ENCODE assay signal across 9 mouse cellular contexts in genomic region chr10:79732500-79732899, GRCm38 (mm10). TPM values are rescaled to one million over a fixed set of nuclear protein-coding genes. Genes with fewer than 3 reads are reported as not detected.
DNase-seq lines count a peak whose midpoint lies in the region; ATAC-seq and TF ChIP-seq lines count a peak whose summit lies in the region.
"Had no signal": no experiment of that assay in that cellular context is flagged by ENCODE, and none has a peak within 500 bp of the region (broad histone marks: within the 10 kb centered on the region; RNA-seq: fewer than 3 reads in every experiment).

No protein-coding gene starts in this region.

- no peak for ATAC-seq in liver, embryonic 11.5 days (replicated peaks; ENCODE audit: low FRiP score)
- ATAC-seq in liver, postnatal 0 days, result no peak
- no peak for ATAC-seq in midbrain, embryonic 15.5 days (replicated peaks)

- H3K4me2 ChIP-seq in liver, embryonic 11.5 days, result no peak overlapping the region
- no peak overlapping the region for H3K4me2 ChIP-seq in liver, postnatal 0 days (ENCODE audit: low read depth, low read length)
- H3K4me2 ChIP-seq in midbrain, embryonic 15.5 days, result no peak overlapping the region
- H3K4me2 ChIP-seq: embryonic facial prominence, embryonic 12.5 days had no signal

- peaks cover 33% of the 10 kb centered on the region for H3K36me3 ChIP-seq in liver, embryonic 11.5 days (ENCODE audit: control insufficient read depth, insufficient read depth, low read length)
- H3K36me3 ChIP-seq in liver, postnatal 0 days (replicated peaks; ENCODE audit: insufficient read depth, low read length), result peaks cover 20% of the 10 kb centered on the region
- H3K36me3 ChIP-seq in midbrain, embryonic 15.5 days (replicated peaks), result peaks cover 41% of the 10 kb centered on the region

- no peak overlapping the region for H3K27ac ChIP-seq in liver, embryonic 11.5 days (ENCODE audit: low read depth, low read length)
- no peak overlapping the region for H3K27ac ChIP-seq in liver, postnatal 0 days (ENCODE audit: low read depth)
- no peak overlapping the region for H3K27ac ChIP-seq in midbrain, embryonic 15.5 days
- H3K27ac ChIP-seq: embryonic facial prominence, embryonic 12.5 days had no signal

- H3K4me3 ChIP-seq in liver, embryonic 11.5 days (ENCODE audit: low read depth, low read length), result no peak overlapping the region
- H3K4me3 ChIP-seq in liver, postnatal 0 days (ENCODE audit: low read depth, low read length), result no peak overlapping the region
- no peak overlapping the region for H3K4me3 ChIP-seq in midbrain, embryonic 15.5 days
- H3K4me3 ChIP-seq: embryonic facial prominence, embryonic 12.5 days had no signal

- H3K27me3 ChIP-seq in liver, embryonic 11.5 days (replicated peaks; ENCODE audit: control insufficient read depth, insufficient read depth, low read length), result 0 out of 2 replicates have a peak, but pooled peaks cover 4% of the 10 kb centered on the region
- no peaks in the 10 kb centered on the region for H3K27me3 ChIP-seq in liver, postnatal 0 days (ENCODE audit: insufficient read depth, low read length)
- H3K27me3 ChIP-seq in midbrain, embryonic 15.5 days (replicated peaks), result peaks cover 6% of the 10 kb centered on the region; the same call in 1 of the 2 replicates

- peak; percentile 61 to 76 for DNase-seq in cerebellum, postnatal 14 days
- DNase-seq in cerebellum, adult 11 months, result no peak
- peak; percentile 55 for DNase-seq in liver
- no peak for DNase-seq in liver, embryonic 11.5 days (ENCODE audit: low spot score)
- peak; percentile 64 for DNase-seq in ES-CJ7 (ENCODE audit: low read depth, low spot score)
- peak; percentile 61 for DNase-seq in liver, postnatal 0 days
- no peak for DNase-seq in ovary, postnatal 14 days (ENCODE audit: low spot score)

- no peak for TF ChIP-seq EP300 in liver, postnatal 0 days (IDR thresholded peaks at IDR 0.05; ENCODE audit: low read depth)

- H3K9me3 ChIP-seq in liver, embryonic 11.5 days (ENCODE audit: control insufficient read depth, low read length), result no peaks in the 10 kb centered on the region
- 0 out of 2 replicates have a peak, but pooled peaks cover 5% of the 10 kb centered on the region for H3K9me3 ChIP-seq in liver, postnatal 0 days (ENCODE audit: low read length)
- H3K9me3 ChIP-seq in midbrain, embryonic 15.5 days, result 0 out of 2 replicates have a peak, but pooled peaks cover 2% of the 10 kb centered on the region

- H3K4me1 ChIP-seq in liver, embryonic 11.5 days (replicated peaks; ENCODE audit: control insufficient read depth, insufficient read depth, low read length), result no peaks in the 10 kb centered on the region
- H3K4me1 ChIP-seq in liver, postnatal 0 days (ENCODE audit: insufficient read depth), result no peaks in the 10 kb centered on the region
- H3K4me1 ChIP-seq in midbrain, embryonic 15.5 days, result no peaks in the 10 kb centered on the region
- H3K4me1 ChIP-seq: embryonic facial prominence, embryonic 12.5 days had no signal

- WGBS in liver, embryonic 11.5 days, result 100% methylated on average over 1 of the region's 1 CpGs
- 87% methylated on average over 1 of the region's 1 CpGs for WGBS in liver, postnatal 0 days (ENCODE audit: insufficient replicate concordance)
- WGBS in midbrain, embryonic 15.5 days, result 100% methylated on average over 1 of the region's 1 CpGs

- TF ChIP-seq CTCF in liver, postnatal 0 days (IDR thresholded peaks at IDR 0.05; ENCODE audit: low read depth), result peak; percentile 72

- no peak overlapping the region for H3K9ac ChIP-seq in liver, embryonic 11.5 days (ENCODE audit: low read depth, low read length)
- H3K9ac ChIP-seq in liver, postnatal 0 days (replicated peaks), result no peak overlapping the region
- no peak overlapping the region for H3K9ac ChIP-seq in midbrain, embryonic 15.5 days
- H3K9ac ChIP-seq: embryonic facial prominence, embryonic 12.5 days had no signal

RNA-seq across cellular contexts. Expression of gene Polrmt, which starts 13.9 kb away (rescaled TPM):
- 36.5 and 41.5 TPM in 2 replicates for polyA plus RNA-seq in liver, embryonic 11.5 days (2014; fragmentation: Nextera tagmentation; extraction: Ambion mirVana)
- 9.9 and 12.6 TPM in 2 replicates for polyA plus RNA-seq in liver, postnatal 0 days (2015; fragmentation: Nextera tagmentation; extraction: Ambion mirVana)
- 48.3 and 50.6 TPM in 2 replicates for polyA plus RNA-seq in midbrain, embryonic 15.5 days (2015; fragmentation: Nextera tagmentation; extraction: Ambion mirVana)

RNA-seq across cellular contexts. Expression of gene Hcn2, which starts 16.1 kb away (rescaled TPM):
- polyA plus RNA-seq in liver, embryonic 11.5 days (2014; fragmentation: Nextera tagmentation; extraction: Ambion mirVana), result not detected in 2 replicates
- polyA plus RNA-seq in liver, postnatal 0 days (2015; fragmentation: Nextera tagmentation; extraction: Ambion mirVana), result 0.04 and 0.06 TPM in 2 replicates
- 1.3 and 1.7 TPM in 2 replicates for polyA plus RNA-seq in midbrain, embryonic 15.5 days (2015; fragmentation: Nextera tagmentation; extraction: Ambion mirVana)

RNA-seq across cellular contexts. Expression of gene Fgf22, which starts 22.4 kb away (rescaled TPM):
- polyA plus RNA-seq in liver, embryonic 11.5 days (2014; fragmentation: Nextera tagmentation; extraction: Ambion mirVana), result 0.23 TPM in 1 of 2 replicates, not detected in the other
- polyA plus RNA-seq in liver, postnatal 0 days (2015; fragmentation: Nextera tagmentation; extraction: Ambion mirVana), result not detected in 2 replicates
- 1.4 and 1.6 TPM in 2 replicates for polyA plus RNA-seq in midbrain, embryonic 15.5 days (2015; fragmentation: Nextera tagmentation; extraction: Ambion mirVana)

RNA-seq across cellular contexts. Expression of gene Bsg, which starts 28.2 kb away (rescaled TPM):
- polyA plus RNA-seq in liver, embryonic 11.5 days (2014; fragmentation: Nextera tagmentation; extraction: Ambion mirVana), result 992 and 1,001 TPM in 2 replicates
- polyA plus RNA-seq in liver, postnatal 0 days (2015; fragmentation: Nextera tagmentation; extraction: Ambion mirVana), result 979 and 1,075 TPM in 2 replicates
- polyA plus RNA-seq in midbrain, embryonic 15.5 days (2015; fragmentation: Nextera tagmentation; extraction: Ambion mirVana), result 819 and 876 TPM in 2 replicates

RNA-seq across cellular contexts. Expression of gene Rnf126, which starts 34.3 kb away (rescaled TPM):
- polyA plus RNA-seq in liver, embryonic 11.5 days (2014; fragmentation: Nextera tagmentation; extraction: Ambion mirVana), result 105 and 119 TPM in 2 replicates
- polyA plus RNA-seq in liver, postnatal 0 days (2015; fragmentation: Nextera tagmentation; extraction: Ambion mirVana), result 28.2 and 34.1 TPM in 2 replicates
- 109 and 117 TPM in 2 replicates for polyA plus RNA-seq in midbrain, embryonic 15.5 days (2015; fragmentation: Nextera tagmentation; extraction: Ambion mirVana)

Comparison
In these comparisons a context has a peak if more than half of its experiments do, and no peak if none do; other contexts are left out.
1. DNase-seq: peak in cerebellum, postnatal 14 days (2 of 2), liver (single experiment), ES-CJ7 (single experiment) and liver, postnatal 0 days (single experiment); none in cerebellum, adult 11 months (single experiment), liver, embryonic 11.5 days (single experiment) and ovary, postnatal 14 days (single experiment).